Mouse (Mus musculus) kidney, adult 2 months (tissue): ENCODE results near the gene Mettl1.

Experiments used
- CTCF ChIP-seq: fragments of 200-500 bp; conservative IDR thresholded peaks from 2 replicates; pipeline ENCODE4 v1.5.1; 2011; ENCODE audit warnings: low read depth, mild to moderate bottlenecking, control low read depth, low read length, moderate library complexity, mixed read lengths; ENCODE audit not compliant: insufficient read depth, insufficient read length
- POLR2A ChIP-seq: fragments of 200-500 bp; IDR thresholded peaks from one replicate; pipeline ENCODE4 v1.6.1; 2011; ENCODE audit warnings: low read depth, low read length, control low read depth

GRCm38 (mm10) chr10:127002765-127003164 is 38.4 kb upstream of the Mettl1 start:
- TF ChIP-seq CTCF (no peak), POLR2A (no peak)
